Mouse (Mus musculus): ENCODE results near the gene Reck. TPM values are rescaled to one million over a fixed set of nuclear protein-coding genes. Genes with fewer than 3 reads are reported as not detected.
A peak's percentile ranks its signal among the peaks of the same experiment; 100 is the strongest.

Reck gene
- total RNA-seq, 4 experiments from 2014 or later = 8.1 to 8.8 (median 8.3) TPM

DNA sequence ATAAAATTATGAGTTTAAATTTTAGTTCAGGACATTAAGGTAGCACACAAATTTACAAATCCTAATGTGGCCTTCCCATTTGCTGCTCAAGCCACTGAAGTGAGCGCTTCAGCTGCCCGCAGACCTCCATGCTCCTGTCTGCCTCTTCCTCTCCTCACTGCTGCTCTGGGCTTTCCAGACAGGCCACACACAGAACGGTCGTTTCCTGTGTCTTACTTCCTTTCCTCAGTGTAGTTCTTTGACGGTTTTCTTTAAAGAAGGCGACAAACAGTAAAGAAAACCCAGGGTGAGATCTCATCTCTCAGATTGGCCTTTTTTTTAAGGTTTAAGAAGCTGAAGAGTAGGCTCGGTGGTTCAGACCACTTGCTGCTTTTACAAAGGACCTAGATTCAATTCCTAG, 28.4 kb downstream of the Reck start:
- no peak for DNase-seq (ENCODE audit: low spot score in 2 of 2)

DNA sequence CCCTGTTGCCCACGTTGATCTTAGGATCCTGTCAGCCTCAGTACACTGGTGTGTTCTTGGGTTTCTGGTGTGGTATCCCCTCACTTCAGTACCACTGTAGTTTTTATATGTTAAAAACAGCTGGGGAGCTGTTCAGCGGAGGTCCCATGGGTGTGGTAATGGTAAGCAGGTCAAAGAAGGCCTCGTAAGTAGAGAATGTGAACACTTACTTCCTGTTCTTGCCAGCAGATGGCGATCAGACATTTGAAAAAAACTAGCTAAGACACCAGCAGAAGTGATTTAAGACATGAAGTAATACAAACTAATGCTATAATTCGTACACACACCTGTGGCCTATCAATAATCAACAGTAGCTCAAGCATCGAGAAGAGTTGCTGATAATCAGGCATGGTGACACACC, 31.1 kb downstream of the Reck start:
- DNase-seq (ENCODE audit: low spot score in 2 of 2) = peak in 1 of 2 experiments; percentile 15

DNA sequence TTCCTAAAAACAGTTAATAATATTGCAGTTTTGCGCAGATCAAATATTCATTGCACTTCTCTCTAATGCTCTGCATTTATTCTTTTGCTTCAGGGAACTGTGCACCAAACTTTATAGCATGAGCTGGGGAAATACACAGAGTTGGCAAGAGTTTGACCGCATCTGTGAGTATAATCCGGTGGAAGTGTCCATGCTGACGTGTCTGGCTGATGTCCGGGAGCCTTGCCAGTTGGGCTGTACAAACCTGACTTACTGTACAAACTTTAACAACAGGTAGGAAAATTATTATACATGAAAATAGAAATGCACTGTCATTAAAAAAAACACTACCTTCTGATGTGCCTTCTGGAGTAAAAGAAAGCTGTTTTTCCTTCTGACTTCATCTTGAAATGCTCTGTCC, 42.9 kb downstream of the Reck start:
- no peak for DNase-seq (ENCODE audit: low spot score in 2 of 2)

DNA sequence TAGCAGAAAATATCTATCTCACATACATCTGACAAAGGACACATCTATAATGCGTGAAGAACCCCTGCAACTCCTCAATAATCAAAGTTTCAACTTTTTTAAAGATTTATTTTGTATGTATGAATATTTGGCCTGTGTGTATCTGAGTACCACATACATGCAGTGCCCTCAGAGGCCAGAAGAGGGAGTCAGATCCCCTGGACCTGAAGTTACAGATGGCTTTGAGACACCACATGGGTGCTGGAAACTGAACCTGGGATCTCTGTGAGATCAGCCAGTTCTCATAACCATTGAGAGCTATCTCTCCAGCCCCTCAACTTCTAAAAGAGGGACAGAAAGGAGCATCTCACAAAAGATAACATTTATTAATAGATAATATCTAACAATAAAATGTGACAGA, 45.3 kb downstream of the Reck start:
- no peak for DNase-seq (ENCODE audit: low spot score in 2 of 2)

DNA sequence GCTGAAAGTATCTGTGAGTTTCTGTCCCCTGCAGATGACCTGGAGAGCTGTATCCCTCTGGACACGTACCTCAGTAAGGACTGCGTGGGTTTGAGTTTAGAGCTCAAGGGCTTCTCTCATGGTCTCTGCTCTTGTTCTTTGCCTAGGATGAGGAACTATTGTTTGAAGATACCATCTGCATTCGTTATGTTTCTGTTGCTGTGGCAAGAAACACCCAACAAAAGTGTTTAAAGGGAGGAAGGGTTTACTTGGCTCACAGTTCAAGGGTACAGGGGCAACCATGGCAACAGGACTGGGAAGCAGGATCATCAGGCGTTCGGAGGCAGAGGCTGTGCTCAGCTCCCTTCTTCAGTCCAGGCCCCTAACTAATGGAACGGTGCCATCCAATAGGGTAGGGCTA, 49.8 kb downstream of the Reck start:
- DNase-seq (ENCODE audit: low spot score in 2 of 2) = no peak

DNA sequence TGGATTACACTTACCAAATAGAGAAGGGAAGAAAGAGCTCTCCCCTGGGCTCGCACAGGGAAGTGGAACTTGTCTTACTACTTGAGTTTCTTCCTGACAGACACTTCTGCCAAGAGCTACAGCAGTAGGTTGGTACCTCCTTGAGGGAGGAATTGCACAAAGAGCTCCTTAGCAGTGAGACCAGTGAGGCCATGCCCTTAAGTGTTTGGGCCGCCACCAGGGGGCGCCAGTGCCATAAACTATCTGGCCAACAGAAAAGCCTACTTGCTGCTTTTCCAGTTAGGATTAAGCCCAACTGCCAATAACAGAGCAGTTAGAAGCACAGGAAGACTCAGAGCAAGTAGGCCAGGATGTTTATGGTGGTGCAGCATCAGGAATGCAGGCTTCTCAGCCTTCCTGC, 50.4 kb downstream of the Reck start:
- peak; percentile 47 to 83 for DNase-seq (ENCODE audit: low spot score in 2 of 2)

DNA sequence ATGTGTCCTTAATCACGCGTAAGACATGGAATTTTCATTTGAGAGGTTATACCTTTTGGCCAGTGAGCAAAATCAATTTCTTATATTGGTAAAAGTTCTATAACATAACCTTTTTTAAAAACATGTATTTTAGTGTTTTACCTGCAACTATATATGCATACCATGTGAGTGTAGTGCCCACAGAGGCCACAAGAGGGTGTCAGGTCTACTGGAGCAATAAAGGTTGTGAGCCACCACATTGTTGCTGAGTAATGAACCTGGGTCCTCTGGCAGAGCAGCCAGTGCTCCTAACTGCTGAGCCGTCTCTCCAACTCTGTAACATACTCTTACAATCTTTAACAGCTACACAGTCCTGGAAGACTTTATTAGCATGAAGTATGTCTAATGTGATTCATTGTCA, 52.5 kb downstream of the Reck start:
- no peak for DNase-seq (ENCODE audit: low spot score in 2 of 2)

DNA sequence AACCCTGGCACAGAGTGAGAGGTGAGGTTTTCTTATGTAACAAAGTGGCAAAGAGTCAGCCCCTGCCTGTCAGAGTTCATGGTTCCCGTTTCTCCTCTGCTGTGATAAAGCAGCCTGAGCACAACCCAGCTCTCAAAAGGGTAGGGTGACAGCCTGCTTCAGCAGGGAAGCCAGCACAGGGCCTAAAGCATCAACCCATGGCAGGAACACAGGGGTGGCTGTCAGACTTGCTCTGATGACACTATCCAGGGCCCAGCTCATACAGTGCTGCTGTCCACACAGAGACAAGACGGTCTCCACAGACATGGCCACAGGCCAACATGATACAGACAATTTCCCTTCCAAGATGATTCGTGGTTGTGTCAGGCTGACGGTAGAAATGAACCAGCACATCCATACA, 56.5 kb downstream of the Reck start:
- DNase-seq (ENCODE audit: low spot score in 2 of 2) = no peak

DNA sequence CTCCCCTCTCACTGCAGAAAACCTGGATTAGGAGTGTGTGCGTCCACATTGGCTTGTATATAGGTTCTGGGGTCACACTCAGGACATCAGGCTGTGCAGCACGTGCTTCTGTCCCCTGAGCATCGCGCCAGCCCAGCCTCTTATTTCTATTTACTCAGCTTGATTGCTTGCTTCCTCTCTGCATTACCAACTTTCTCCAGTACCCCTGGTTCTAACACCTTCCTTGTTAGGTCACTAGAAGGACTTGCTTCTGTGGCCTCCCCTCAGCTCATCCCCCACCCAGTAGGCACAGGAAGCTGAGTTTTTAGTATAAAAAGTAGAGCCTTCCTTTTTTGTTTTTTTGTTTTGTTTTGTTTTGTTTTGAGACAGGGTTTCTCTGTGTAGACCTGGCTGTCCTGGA, 60.9 kb downstream of the Reck start:
- no peak for DNase-seq (ENCODE audit: low spot score in 2 of 2)

DNA sequence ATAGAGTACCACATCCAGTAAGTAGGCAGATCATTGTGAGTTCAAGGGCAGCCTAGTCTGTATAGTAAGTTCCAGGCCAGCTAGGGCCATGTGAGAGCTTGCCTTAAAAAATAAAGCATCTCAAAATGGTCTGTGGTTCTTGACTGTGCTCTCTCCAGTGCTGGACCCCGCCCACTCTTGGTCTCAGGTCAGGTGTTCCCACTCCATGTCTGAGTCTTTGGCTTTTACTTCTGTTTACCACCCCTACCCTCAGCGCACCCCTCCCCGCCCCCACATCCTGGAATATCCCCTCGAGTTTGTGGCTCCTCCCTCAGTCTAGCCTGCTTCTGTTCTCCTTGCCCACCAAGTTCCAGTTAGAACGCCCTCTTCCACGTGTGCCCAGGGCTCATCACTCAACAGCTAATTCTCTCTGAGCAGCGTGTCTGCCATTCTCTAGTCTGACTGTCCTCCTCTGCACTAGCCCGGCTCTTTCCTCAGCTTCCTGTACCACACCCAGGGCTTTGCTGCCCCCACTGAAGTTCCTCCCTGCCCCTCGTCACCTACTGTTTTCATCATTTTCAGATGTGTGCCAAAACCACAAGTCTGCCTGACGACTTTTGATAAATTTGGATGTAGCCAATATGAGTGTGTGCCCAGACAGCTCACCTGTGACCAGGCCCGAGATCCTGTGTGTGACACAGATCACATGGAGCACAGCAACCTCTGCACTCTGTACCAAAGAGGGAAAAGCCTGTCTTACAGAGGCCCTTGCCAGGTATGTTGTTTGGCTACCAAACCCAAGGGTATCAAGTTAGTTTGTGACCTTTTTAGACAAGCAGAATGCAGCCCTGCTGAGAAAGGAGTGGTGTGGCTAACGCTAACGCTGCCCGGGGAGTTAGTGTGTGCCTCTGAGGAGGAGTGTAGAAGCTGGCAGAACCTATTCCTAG, 61.7 kb downstream of the Reck start:
- no peak for DNase-seq (ENCODE audit: low spot score in 2 of 2)

DNA sequence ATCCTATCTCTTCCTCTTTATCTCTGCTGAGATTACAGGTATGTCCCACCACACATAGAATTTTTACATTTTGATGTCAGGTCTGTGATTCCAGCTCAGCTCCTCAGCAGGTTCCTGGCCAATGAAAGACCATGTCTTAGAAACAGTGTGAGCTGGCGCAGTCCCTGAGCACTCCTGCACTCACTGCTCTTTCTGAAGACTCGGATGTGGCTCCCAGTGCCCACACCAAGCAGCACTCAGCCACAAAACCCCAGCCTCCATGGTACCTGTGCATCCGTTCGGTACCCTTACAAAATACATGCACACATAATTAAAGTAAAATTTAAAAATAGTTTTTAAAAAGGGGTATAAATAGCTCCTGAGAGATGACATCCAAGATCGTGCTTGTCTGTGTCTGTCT, 66.0 kb downstream of the Reck start:
- no peak for DNase-seq (ENCODE audit: low spot score in 2 of 2)

DNA sequence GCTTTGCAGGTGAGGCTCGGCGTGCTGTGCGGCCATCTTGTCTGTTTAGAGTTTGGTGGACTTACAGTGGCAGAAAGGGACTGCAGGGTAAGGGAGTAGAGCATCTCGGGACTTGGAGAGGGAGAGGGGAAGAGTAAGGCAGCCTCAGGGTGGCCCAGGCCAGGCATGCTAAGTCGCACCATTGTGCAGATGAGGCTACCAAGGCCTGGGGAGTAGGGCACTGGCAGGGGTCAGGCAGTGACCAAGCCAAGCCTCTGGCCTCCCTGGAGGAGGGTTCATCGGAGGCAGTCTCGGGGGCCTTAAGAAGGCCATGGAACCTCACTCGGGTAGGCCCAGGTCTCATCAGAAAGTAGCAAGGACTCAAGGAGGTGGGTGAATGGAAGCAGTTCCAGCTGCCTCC, 67.1 kb downstream of the Reck start:
- no peak for DNase-seq (ENCODE audit: low spot score in 2 of 2)

DNA sequence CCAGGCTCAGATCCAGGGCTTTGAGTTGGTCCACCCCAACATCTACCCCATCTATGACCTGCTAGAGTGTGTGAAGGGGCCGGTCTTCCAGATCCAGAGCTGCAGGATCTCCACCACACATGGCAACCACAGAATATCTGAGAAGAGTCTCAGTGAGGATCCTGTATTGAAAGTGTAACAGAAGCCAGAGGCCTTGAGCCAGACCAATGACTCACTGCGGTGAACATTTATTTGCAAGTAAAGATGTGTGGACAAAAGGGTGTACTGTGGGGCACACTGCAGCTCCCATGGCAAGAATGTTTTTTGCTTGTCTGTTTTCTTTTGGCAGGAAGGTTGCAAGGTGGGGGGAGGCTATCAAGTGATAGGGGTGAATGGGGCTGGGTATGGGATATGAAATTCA, 72.2 kb downstream of the Reck start:
- DNase-seq (ENCODE audit: low spot score in 2 of 2) = no peak

DNA sequence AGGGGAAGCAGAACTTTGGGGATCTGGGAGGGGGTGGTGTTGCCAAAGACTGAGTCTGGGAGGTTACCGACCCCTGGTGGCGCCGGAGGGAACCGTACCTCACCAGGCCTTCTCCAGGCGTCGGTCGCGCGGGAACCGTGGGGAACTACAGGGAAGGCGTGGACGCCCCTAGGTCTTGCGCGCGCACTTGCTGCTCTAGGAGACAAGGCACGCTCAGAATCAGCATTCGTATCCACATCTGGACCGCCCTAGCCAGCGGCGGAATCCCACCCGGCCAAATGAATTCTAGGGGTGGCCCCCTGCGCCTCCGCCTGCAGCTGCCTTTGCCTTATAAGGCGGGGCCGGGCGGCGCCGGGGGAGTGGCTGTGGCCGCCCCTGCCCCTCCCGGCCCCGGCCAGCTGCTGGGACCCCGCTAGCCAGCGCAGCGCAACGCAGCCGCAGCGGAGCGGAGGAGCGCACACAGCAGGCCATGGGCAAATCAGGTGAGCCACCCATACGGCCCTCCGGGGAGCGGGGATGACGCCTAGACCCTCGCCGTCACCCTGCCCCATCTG, 82.0 kb downstream of the Reck start, which contains the start of gene Glipr2:
Gene Glipr2 (plus strand): TSS at position 110 of the 554 bp plus-strand sequence.
- peak; percentile 22 to 49 for DNase-seq (ENCODE audit: low spot score in 2 of 2)

DNA sequence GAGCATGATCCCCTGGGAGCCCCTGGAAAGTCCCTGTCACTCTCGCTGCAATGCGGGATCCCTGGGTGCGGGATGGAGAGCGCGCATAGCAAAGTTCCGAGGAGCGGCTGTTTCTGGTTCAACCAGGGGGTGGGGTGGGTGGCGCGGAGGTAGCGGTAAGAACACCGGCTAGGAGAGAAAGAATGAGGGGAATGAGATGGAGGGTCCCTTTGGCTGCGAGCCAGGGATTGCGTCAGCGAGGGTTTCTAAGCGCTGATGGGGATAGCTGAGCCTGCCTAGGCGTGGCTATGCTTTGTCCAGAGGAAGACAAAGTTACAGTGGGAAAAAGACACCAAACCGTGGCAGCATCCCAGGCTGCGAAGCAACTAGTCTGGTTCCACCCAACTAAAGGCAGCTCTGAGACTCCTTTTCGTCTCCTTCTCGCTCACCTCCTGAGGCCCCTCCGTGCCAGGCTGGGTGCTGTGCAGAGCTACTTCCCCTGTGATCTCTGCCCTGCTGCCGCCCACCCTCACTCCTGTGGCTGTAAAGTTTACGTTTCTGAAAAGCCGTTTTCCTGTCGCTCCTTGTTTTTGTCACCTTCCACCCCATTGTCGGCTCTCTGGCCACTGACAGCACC, 82.6 kb downstream of the Reck start:
- no peak for DNase-seq (ENCODE audit: low spot score in 2 of 2)

DNA sequence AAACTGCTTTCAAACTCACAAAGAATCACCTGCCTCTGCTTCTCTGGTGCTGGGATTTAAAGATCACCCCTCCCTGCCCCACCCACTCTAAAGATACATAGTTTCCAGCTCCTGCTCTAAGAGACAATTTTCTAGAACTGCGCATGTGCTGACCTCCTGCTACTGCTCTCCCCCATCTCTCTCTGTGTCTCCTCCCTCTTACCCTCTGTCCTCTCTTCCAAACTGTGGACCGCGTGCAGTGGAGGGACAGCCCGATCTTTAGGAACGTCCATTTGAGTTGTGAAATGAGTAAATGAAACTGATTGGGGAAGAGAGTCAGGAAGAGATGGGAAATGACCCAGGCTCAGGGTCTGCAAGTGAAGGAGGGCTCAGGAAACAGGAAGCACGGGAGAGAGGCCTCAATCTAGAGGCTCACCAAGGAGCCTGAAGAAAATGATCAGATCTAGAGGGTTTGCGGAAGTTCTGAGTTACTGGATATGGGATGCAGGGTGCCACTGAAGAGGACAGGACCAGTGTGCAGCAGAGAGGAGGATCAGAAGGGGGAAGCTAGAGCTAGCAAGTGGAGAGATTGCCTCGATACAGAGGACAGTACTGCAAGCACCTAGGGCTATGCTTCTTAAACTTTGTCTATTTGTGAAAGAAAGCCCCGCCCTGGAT, 84.3 kb downstream of the Reck start:
- no peak for DNase-seq (ENCODE audit: low spot score in 2 of 2)

DNA sequence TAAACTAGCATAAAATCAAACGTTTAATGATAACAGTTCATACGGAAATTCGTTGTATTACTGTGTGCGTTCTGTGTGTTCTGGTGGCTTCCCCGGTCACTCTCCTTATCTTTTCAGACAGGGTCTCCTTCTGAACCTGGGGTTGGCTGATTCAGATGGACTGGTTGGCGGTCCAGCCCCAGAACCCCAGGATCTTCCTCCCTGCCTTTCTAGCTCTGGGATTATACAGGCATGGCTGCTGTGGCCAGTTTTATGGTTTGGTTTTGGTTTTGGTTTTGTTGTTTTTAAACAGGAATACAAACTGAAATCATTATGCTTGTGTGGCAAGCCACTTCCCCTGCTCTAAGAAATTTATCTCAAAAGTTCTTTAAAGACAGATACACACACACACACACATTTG, 84.9 kb downstream of the Reck start:
- DNase-seq (ENCODE audit: low spot score in 2 of 2) = no peak

DNA sequence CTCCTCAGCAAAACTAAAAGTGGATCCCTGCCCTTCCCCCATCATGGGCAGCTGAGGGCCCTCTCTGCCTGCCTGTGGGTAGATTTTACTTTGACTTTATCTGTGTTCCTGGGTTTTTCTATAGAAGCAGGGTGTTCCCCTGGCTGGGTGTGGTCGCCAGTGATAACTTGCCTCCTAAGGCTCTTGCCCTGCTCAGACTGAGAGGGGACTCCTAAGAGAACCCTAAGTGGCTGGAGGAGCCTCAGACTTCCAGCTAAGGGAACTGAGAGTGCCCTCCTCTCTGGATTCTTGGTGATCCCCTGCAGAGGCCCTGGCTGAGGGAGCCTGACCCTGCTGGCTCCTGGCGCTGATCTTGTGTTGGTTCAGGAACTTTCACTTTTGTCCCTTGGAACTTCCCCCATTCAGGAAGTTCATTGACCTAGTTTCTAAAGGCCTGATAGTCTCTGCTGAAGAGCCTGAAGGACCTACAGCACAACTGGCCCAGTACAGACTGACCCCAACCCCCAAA, 89.0 kb downstream of the Reck start:
- no peak for DNase-seq (ENCODE audit: low spot score in 2 of 2)

DNA sequence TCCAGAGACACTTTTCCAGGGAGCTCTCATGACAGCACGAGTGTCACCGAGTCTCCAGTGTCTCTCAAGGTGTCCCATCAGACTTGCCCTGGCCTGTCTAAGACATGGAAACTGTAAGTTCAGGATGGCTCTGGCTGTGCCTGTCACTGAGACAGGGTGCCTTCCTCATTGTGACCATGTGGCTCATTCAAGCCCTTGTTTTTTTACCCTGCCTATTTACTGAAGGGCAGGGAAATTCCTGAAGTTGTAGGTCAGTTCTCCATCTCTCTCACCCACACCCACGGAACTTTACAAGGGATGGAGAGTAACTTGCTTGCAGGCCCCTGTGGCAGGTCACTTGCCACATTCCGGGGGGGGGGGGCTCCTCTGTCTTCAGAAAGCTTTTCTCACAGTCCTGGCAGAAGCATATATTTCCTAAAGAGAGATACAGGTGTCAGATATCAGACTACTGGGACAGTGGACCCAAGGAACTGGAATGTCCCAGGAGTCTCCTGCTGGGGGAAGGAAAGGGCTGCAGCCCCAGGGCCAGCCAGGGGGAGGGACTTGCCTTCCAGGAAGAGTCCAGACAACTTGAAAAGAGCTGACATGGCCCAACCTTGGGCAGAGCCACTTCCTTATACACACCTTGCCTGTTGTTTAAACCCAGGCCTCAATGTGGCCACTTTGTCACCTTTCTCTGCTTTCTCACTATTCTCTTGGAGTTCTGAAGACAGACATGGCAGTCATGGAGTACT, 89.8 kb downstream of the Reck start:
- no peak for DNase-seq (ENCODE audit: low spot score in 2 of 2)

DNA sequence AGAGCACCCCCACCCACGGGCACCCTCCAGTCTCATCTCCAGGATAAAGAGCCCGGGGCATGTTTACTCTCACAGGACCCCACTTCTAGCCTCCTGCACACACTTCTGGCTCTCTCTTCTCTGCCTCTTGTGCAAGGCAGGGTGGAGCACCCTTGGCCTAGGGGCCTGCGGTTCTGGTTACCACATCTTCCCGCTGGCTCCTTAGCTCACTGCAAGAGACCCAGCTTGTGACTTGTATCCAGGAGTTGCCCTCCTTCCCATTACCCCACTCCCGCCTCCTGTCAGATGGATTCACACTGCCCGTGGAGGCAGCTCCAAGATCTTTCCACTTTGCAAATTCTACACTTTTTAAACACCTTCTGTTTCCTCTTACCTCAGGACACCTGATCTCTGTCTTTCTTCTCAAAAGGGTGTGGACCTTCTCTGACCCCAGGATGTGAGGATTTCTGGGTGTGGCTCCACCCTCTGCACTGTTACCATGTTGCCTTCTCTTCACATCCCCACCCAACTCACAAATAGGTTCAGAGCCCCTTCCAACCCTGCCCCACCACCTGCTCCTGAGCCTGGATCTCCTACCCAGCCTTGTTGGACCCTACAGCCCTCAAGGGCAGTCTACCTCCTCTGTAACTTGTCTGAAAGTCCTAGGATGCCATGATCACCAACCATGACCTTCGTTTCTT, 90.7 kb downstream of the Reck start:
- no peak for DNase-seq (ENCODE audit: low spot score in 2 of 2)

DNA sequence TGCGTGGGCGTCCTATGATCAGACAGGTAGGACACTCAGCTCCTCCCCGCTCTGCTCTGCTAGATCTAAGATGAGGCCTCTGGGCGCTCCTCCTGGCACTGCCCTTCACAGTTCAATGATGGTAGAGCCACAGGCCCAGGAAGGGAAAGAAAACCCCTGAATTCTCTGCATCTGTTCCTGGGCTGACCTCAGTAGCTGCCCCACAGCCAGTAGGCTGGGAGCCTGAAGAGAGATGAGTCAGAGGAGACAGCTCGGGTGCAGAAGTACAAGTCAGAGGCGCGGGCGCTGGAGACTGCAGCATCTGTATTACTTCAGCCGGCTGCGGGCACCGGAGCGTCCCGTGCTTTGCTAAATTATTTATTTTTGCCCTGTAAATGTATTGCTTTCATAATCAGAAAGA, 93.3 kb downstream of the Reck start:
- DNase-seq (ENCODE audit: low spot score in 2 of 2) = peak in 1 of 2 experiments; percentile 42

All from left cerebral cortex, adult 8-10 months (tissue).